Mouse (Mus musculus): ENCODE measurements around the gene Duox2.

The Duox2 gene

DNA sequence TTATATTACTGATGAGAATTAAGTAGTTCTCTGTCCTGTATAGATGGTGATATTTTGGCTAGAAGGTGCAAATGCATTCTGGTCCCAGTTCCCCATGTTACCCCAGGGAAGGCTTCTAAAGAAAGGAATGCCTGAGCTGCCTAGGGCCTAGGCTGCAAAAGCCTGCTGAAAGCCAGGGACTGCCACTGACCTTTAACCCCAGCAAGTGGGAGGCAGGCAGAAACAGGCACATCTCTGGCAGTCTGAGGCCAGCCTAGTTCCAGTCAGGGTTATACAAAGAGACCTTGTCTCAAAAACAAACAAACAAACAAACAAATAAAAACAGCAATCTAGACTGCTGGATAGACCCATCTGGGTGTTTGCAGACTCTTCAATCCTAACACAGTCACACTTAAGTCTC, 57.5 kb downstream of the Duox2 start:
- DNase-seq (ENCODE audit: extremely low spot score, low spot score): no peak

DNA sequence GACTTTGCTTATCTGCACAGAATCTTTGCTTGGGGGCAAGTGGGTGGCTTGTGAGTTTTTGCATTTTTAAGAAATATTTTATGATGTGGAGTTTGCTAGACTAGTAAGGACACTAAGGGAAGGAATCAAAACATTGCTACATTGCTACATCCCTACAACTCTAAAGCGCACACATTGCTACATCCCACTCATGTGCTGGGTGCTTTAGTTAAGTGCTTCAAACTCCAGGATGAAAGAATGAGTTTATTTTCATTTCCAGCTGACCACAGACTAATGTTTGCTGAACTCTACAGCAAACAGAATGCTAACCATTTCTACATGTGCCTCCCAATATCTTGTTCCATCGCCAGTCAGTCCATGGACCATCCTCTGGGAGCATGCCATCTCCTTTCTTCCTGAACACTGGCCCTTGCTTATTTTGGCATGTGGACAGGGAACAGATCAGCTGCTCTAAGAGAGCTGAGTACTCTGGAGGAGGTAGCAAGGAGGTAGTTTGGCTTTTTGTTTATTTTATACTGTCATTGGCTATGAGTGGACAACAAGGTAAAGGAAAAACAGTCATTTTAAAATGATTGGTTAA, 60.3 kb downstream of the Duox2 start:
- no peak for DNase-seq (ENCODE audit: extremely low spot score, low spot score)

DNA sequence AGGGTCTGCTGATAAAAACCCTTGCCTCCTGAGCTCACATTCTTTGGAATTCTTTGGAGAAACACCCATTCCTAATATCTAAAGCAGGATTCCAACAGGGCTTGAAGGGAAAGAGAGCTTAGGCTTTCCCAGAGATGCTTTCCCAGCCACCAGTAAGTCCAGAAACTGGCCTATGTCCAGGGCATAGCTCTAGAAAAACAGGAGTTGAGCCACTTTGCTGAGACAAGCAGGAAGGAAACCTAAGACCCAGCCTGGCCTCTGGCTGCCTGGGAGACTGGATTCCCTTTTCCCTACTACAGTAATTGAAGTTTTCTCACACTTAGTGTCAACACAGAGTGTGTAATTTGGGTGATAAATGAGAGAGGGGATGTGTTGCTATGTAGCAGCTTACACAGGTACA, 61.9 kb downstream of the Duox2 start:
- no peak for DNase-seq (ENCODE audit: extremely low spot score, low spot score)

DNA sequence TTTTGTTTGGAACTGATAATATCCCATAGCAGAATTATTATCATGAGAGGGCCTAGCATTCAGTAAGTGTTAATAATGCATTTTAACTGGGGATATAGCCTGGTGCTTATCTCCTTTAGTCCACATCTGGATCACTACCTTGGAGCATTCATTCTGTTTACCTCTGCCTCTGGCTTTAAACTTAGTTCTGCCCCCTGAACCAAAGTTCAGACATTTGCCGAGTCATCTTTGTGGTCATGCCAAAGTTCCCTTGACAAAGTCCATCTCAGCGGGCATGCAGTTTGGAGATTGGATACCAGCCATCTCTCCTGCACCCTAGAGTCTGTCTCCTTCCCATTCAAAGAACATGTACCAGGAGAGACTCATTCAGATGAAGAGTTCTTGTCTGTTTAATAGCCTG, 62.8 kb downstream of the Duox2 start:
- DNase-seq (ENCODE audit: extremely low spot score, low spot score): no peak

DNA sequence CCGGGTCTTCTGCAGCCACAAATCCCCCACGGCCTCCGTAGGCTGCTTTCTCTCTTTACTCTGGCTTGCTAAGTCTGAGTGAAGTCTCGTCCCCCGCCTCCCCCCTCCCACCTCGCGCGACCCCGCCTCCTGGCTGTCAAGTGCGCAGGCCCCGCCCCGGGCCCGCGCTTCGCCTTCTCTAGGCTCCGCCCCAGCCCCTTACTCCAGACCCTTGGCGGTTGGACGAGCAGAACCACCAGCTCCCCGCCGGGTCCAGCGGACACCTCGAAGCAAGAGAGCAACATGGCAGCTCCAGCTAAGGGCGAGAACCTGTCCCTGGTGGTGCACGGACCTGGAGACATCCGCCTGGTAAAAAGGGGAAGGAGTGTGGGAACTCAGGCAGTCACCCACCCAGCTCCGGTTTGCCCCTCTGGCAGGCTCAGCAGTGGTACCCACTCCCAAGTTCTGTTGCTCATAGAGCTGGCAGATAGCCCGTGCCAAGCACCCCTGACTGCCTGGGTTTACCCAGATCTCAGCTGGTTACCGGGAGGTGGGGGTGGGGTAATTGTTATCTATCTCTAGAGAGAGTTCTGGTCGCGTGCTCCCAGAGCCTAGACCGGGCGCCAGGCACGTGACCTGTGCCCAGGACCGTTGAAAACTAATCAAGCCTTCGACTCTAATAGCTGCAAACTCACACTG, 63.5 kb downstream of the Duox2 start, which contains the start of gene Sord:
Gene Sord, plus strand, starts transcription at position 139 of the 678 bp plus-strand sequence.
- DNase-seq (ENCODE audit: extremely low spot score, low spot score): peak; percentile 91

DNA sequence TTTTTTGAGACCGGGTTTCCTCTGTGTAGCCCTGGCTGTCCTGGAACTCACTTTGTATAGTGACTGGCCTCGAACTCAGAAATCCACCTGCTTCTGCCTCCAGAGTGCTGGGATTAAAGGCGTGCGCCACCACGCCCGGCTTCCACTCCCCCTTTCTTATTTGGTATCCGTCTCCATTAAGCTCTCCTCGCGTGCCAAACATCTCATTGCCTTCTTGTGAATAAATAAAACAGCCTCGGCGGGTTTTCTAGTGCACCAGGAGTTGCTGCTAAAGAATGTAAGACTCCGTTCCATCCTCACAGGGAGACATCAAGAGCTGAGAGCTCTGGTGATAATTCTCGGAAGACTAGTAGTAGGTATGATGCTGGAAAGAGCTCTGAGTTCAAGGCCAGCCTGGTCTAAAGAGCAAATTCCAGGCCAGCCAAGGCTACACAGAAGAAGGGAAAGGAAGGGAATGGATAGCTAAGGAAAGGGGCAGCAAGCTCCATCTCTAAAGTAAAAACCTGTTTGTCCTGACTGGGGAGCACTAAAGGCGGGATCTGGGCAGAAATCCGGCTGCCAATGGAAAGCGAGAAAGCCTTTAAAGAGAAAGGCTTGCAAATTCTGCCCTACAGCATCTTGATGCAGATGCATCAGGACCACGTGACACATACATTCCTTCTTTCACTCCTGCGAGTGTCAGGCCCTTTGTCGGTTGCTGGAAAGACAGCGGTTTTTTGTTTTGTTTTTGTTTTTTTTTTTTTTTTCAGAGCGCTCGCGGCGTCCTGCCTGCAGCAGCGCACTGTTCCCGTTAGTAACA, 64.3 kb downstream of the Duox2 start:
- peak; percentile 54 for DNase-seq (ENCODE audit: extremely low spot score, low spot score)

DNA sequence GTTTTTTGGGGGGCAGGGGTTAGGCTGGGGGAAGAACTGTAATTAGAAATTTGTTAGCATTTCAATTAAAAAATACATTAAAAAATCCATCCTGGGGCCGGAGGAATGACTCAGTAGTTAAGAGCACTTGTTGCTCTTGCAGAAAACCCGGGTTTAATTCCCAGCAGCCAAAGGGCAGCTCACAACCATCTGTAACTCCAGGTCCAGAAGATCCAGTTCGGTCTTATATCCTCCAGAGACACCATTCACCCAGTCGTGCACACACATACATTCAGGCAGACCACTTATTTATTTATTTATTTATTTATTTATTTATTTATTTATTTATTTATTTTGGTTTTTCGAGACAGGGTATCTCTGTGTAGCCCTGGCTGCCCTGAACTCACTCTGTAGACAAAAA, 64.9 kb downstream of the Duox2 start:
- no peak for DNase-seq (ENCODE audit: extremely low spot score, low spot score)

DNA sequence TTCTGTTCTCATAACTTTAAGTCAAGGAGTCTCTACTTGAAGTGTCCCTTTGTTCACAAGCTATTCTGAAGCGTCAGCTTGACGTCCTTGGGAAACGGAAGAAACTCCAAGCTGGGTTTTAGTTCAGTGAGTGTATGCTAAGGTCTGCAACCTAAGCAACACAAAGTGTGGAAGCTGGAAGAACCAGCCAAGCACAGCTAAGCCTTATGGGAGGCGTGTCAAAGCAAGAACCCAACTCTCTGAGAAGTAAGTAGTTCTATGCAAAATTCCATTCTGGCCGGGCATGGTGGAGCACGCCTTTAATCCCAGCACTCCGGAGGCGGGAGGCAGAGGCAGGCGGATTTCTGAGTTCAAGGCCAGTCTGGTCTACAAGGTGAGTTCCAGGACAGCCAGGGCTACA, 66.6 kb downstream of the Duox2 start:
- no peak for DNase-seq (ENCODE audit: extremely low spot score, low spot score)

DNA sequence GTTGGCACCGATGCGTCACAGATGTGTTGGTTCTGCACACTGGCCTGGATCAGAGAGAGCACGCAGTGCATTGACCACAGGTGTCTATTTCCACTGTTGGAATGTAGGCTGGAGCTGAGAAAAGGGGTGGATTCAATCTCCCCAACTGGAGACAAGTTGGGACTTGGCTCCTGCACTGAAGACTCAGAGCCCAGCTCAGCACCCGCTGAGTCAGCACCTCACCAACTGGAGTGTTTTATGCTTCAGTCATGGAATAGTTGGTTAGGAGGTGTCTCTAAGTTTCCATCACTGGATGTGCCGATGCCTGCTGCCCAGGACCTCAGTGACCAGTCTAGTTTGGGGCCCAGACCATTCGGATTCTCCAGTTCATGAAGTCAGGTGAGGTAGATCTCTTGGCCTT, 67.9 kb downstream of the Duox2 start:
- no peak for DNase-seq (ENCODE audit: extremely low spot score, low spot score)
